Mouse (Mus musculus) urinary bladder, postnatal 14 days (tissue): ENCODE measurements at regions not wholly inside any gene's neighbourhood (a gene's known extent, or its start where the extent isn't known, plus 50 kb on each side); places are given as distances from the start of the nearest gene placed in this dataset.

ENCODE experiments used
- DNase-seq: peaks from one replicate; pipeline ENCODE4 v3.0.0; 2021; ENCODE audit warnings: low spot score

GRCm38 (mm10) chr3:159689743-159690142 lies 90.8 kb downstream of the Rpe65 start:
- no peak for DNase-seq

GRCm38 (mm10) chr3:159724340-159725119 lies 114.9 kb upstream of the Wls start:
- DNase-seq: peak; percentile 4

GRCm38 (mm10) chr3:159732201-159732600 lies 107.3 kb upstream of the Wls start:
- no peak for DNase-seq

GRCm38 (mm10) chr3:159733141-159733540 lies 106.3 kb upstream of the Wls start:
- DNase-seq: no peak

GRCm38 (mm10) chr3:159734547-159734946 lies 104.9 kb upstream of the Wls start:
- no peak for DNase-seq

GRCm38 (mm10) chr3:159736070-159736469 lies 103.4 kb upstream of the Wls start:
- no peak for DNase-seq

GRCm38 (mm10) chr3:159740600-159741279 lies 98.7 kb upstream of the Wls start:
- DNase-seq: no peak

GRCm38 (mm10) chr3:159741816-159742215 lies 97.7 kb upstream of the Wls start:
- no peak for DNase-seq

GRCm38 (mm10) chr3:159759740-159760139 lies 79.7 kb upstream of the Wls start:
- DNase-seq: no peak

GRCm38 (mm10) chr3:159760293-159760692 lies 79.2 kb upstream of the Wls start:
- no peak for DNase-seq

GRCm38 (mm10) chr3:159760949-159761348 lies 78.5 kb upstream of the Wls start:
- DNase-seq: no peak

- DNase-seq: no peak
These were observed 57.1 kb upstream of the Wls start for GRCm38 (mm10) chr3:159782222-159782844.

- DNase-seq: no peak
These were observed 51.7 kb upstream of the Wls start for GRCm38 (mm10) chr3:159787776-159788175.
